Comparison of ENCODE assay signal across 20 mouse cellular contexts in genomic region chr9:54853619-54854018, GRCm38 (mm10). TPM values are rescaled to one million over a fixed set of nuclear protein-coding genes. Genes with fewer than 3 reads are reported as not detected.
DNase-seq lines count a peak whose midpoint lies in the region; ATAC-seq and TF ChIP-seq lines count a peak whose summit lies in the region.
"Had no signal": no experiment of that assay in that cellular context is flagged by ENCODE, and none has a peak within 500 bp of the region (broad histone marks: within the 10 kb centered on the region; RNA-seq: fewer than 3 reads in every experiment).

No protein-coding gene starts in this region.

- no peak for TF ChIP-seq POLR2A in liver, adult 2 months (IDR thresholded peaks at IDR 0.05; ENCODE audit: extremely low read depth, insufficient read depth, low read length)

- TF ChIP-seq CTCF in liver, adult 2 months (IDR thresholded peaks at IDR 0.05; ENCODE audit: low read depth, low read length) = no peak

- 15% methylated on average over 4 of the region's 4 CpGs for WGBS in kidney, embryonic 14.5 days
- WGBS in liver, adult 2 months = 77% methylated on average over 4 of the region's 4 CpGs
- 59% methylated on average over 4 of the region's 4 CpGs for WGBS in liver, embryonic 11.5 days
- whole genome bisulfite sequencing in intestine, embryonic 14.5 days = 27% methylated on average over 4 of the region's 4 CpGs
- WGBS in limb, embryonic 10.5 days = 35% methylated on average over 4 of the region's 4 CpGs
- WGBS in midbrain, embryonic 15.5 days = 78% methylated on average over 4 of the region's 4 CpGs

- peak; percentile 77 for ATAC-seq in kidney, embryonic 14.5 days (ENCODE audit: low FRiP score, low TSS enrichment)
- ATAC-seq in liver, embryonic 11.5 days (replicated peaks; ENCODE audit: low FRiP score) = no peak
- no peak for ATAC-seq in intestine, embryonic 14.5 days (replicated peaks; ENCODE audit: low FRiP score, low TSS enrichment, low read depth)
- ATAC-seq in midbrain, embryonic 15.5 days (replicated peaks) = no peak
- ATAC-seq: forebrain, embryonic 13.5 days; forebrain, postnatal 0 days had no signal

- H3K4me1 ChIP-seq in kidney, embryonic 14.5 days (ENCODE audit: control insufficient read depth, insufficient read depth, low read length) = no peaks in the 10 kb centered on the region; the same call in 1 of the 2 replicates
- peaks cover 14% of the 10 kb centered on the region for H3K4me1 ChIP-seq in liver, adult 2 months (ENCODE audit: control insufficient read depth, insufficient read depth, low read length)
- H3K4me1 ChIP-seq in liver, embryonic 11.5 days (replicated peaks; ENCODE audit: control insufficient read depth, insufficient read depth, low read length) = no peaks in the 10 kb centered on the region
- H3K4me1 ChIP-seq in intestine, embryonic 14.5 days (replicated peaks; ENCODE audit: control insufficient read depth, insufficient read depth, low read length) = peaks cover 6% of the 10 kb centered on the region; the same call in 1 of the 2 replicates
- H3K4me1 ChIP-seq in limb, embryonic 10.5 days = peaks cover 15% of the 10 kb centered on the region
- H3K4me1 ChIP-seq in midbrain, embryonic 15.5 days = no peaks in the 10 kb centered on the region
- H3K4me1 ChIP-seq: forebrain, embryonic 13.5 days had no signal

- no peaks in the 10 kb centered on the region for H3K79me2 ChIP-seq in liver, adult 2 months (ENCODE audit: control insufficient read depth, insufficient read depth, low read length)

- H3K9ac ChIP-seq in kidney, embryonic 14.5 days (ENCODE audit: low read depth, low read length) = no peak overlapping the region
- no peak overlapping the region; the same call in 1 of the 2 replicates for H3K9ac ChIP-seq in liver, adult 2 months (ENCODE audit: low read depth, low read length)
- H3K9ac ChIP-seq in liver, embryonic 11.5 days (ENCODE audit: low read depth, low read length) = no peak overlapping the region
- no peak overlapping the region for H3K9ac ChIP-seq in intestine, embryonic 14.5 days (ENCODE audit: low read length)
- H3K9ac ChIP-seq in midbrain, embryonic 15.5 days = no peak overlapping the region
- H3K9ac ChIP-seq: forebrain, embryonic 13.5 days; forebrain, postnatal 0 days; hindbrain, embryonic 14.5 days had no signal

- no peak overlapping the region for H3K4me2 ChIP-seq in kidney, embryonic 14.5 days (replicated peaks; ENCODE audit: low read depth, low read length)
- H3K4me2 ChIP-seq in liver, embryonic 11.5 days = no peak overlapping the region
- no peak overlapping the region for H3K4me2 ChIP-seq in intestine, embryonic 14.5 days (ENCODE audit: low read length)
- H3K4me2 ChIP-seq in midbrain, embryonic 15.5 days = no peak overlapping the region
- H3K4me2 ChIP-seq: forebrain, embryonic 13.5 days; heart, embryonic 11.5 days; hindbrain, embryonic 14.5 days had no signal

- no peaks in the 10 kb centered on the region for H3K27me3 ChIP-seq in kidney, embryonic 14.5 days (ENCODE audit: control insufficient read depth, insufficient read depth, low read length)
- no peaks in the 10 kb centered on the region for H3K27me3 ChIP-seq in liver, adult 2 months (ENCODE audit: control insufficient read depth, insufficient read depth, low read length)
- H3K27me3 ChIP-seq in liver, embryonic 11.5 days (replicated peaks; ENCODE audit: control insufficient read depth, insufficient read depth, low read length) = no peaks in the 10 kb centered on the region
- no peaks in the 10 kb centered on the region for H3K27me3 ChIP-seq in intestine, embryonic 14.5 days (replicated peaks; ENCODE audit: control insufficient read depth, insufficient read depth, low read length)
- H3K27me3 ChIP-seq in limb, embryonic 10.5 days (ENCODE audit: low read depth, poor library complexity, severe bottlenecking) = no peaks in the 10 kb centered on the region
- no peaks in the 10 kb centered on the region for H3K27me3 ChIP-seq in midbrain, embryonic 15.5 days (replicated peaks)
- H3K27me3 ChIP-seq: forebrain, embryonic 13.5 days had no signal

- H3K4me3 ChIP-seq in kidney, embryonic 14.5 days (ENCODE audit: low read length) = no peak overlapping the region
- no peak overlapping the region for H3K4me3 ChIP-seq in liver, adult 2 months (ENCODE audit: insufficient read depth, low read depth, low read length)
- no peak overlapping the region for H3K4me3 ChIP-seq in liver, embryonic 11.5 days (ENCODE audit: low read depth, low read length)
- no peak overlapping the region for H3K4me3 ChIP-seq in intestine, embryonic 14.5 days (ENCODE audit: low read depth, low read length)
- no peak overlapping the region for H3K4me3 ChIP-seq in limb, embryonic 10.5 days
- H3K4me3 ChIP-seq in midbrain, embryonic 15.5 days = no peak overlapping the region
- H3K4me3 ChIP-seq: embryonic facial prominence, embryonic 10.5 days; forebrain, embryonic 13.5 days; heart, adult 2 months; hindbrain, embryonic 10.5 days had no signal

- H3K27ac ChIP-seq in kidney, embryonic 14.5 days (ENCODE audit: low read depth, low read length) = no peak overlapping the region
- H3K27ac ChIP-seq in liver, adult 2 months (replicated peaks; ENCODE audit: insufficient read depth, low read depth, low read length) = peak overlapping the region; percentile 56; the same call in 1 of the 2 replicates
- H3K27ac ChIP-seq in liver, embryonic 11.5 days (ENCODE audit: low read depth, low read length) = no peak overlapping the region
- H3K27ac ChIP-seq in intestine, embryonic 14.5 days (ENCODE audit: low read depth) = peak overlapping the region; percentile 38; the same call in 1 of the 2 replicates
- peak overlapping the region; percentile 46 for H3K27ac ChIP-seq in limb, embryonic 10.5 days
- no peak overlapping the region for H3K27ac ChIP-seq in midbrain, embryonic 15.5 days
- H3K27ac ChIP-seq: embryonic facial prominence, embryonic 10.5 days; forebrain, embryonic 13.5 days; heart, adult 2 months; hindbrain, embryonic 10.5 days; hindbrain, embryonic 14.5 days had no signal

- DNase-seq in kidney, adult 11 months = no peak
- no peak for DNase-seq in liver, adult 2 months (ENCODE audit: extremely low read depth, low read depth, low spot score)
- no peak for DNase-seq in liver, embryonic 11.5 days (ENCODE audit: low spot score)
- DNase-seq in intestine, embryonic 14.5 days (ENCODE audit: low spot score) = no peak
- DNase-seq in limb, embryonic 10.5 days (ENCODE audit: low spot score) = no peak
- no peak for DNase-seq in frontal cortex, postnatal 14 days (ENCODE audit: low spot score in 2 of 2)
- DNase-seq: adrenal gland, adult 2 months; adrenal gland, postnatal 25 days; cerebellum, adult 2 months; cerebellum, postnatal 10 days; forebrain, postnatal 0 days; gastrocnemius, postnatal 10 days; heart, adult 2 months had no signal

- H3K9me3 ChIP-seq in kidney, embryonic 14.5 days (ENCODE audit: control insufficient read depth, low read length) = no peaks in the 10 kb centered on the region
- no peaks in the 10 kb centered on the region for H3K9me3 ChIP-seq in liver, embryonic 11.5 days (ENCODE audit: control insufficient read depth, low read length)
- no peaks in the 10 kb centered on the region for H3K9me3 ChIP-seq in intestine, embryonic 14.5 days (ENCODE audit: control insufficient read depth, low read length)
- no peaks in the 10 kb centered on the region for H3K9me3 ChIP-seq in limb, embryonic 10.5 days (replicated peaks)
- H3K9me3 ChIP-seq in midbrain, embryonic 15.5 days = no peaks in the 10 kb centered on the region
- H3K9me3 ChIP-seq: embryonic facial prominence, embryonic 10.5 days; forebrain, embryonic 13.5 days; hindbrain, embryonic 10.5 days had no signal

- no peaks in the 10 kb centered on the region for H3K36me3 ChIP-seq in kidney, embryonic 14.5 days (ENCODE audit: control insufficient read depth, insufficient read depth, low read length)
- H3K36me3 ChIP-seq in liver, adult 2 months (ENCODE audit: control insufficient read depth, insufficient read depth, low read length) = no peaks in the 10 kb centered on the region
- H3K36me3 ChIP-seq in liver, embryonic 11.5 days (ENCODE audit: control insufficient read depth, insufficient read depth, low read length) = no peaks in the 10 kb centered on the region
- H3K36me3 ChIP-seq in intestine, embryonic 14.5 days (ENCODE audit: control insufficient read depth, insufficient read depth, low read length) = no peaks in the 10 kb centered on the region
- no peaks in the 10 kb centered on the region for H3K36me3 ChIP-seq in limb, embryonic 10.5 days
- no peaks in the 10 kb centered on the region for H3K36me3 ChIP-seq in midbrain, embryonic 15.5 days (replicated peaks)
- H3K36me3 ChIP-seq: embryonic facial prominence, embryonic 10.5 days; hindbrain, embryonic 10.5 days had no signal

RNA-seq across cellular contexts. Expression of gene Ireb2, which starts 10.0 kb away (rescaled TPM):
- polyA plus RNA-seq in kidney, embryonic 14.5 days (2014; fragmentation: Nextera tagmentation; extraction: Ambion mirVana) = 26.7 and 49.9 TPM in 2 replicates
- 53.8 and 58.7 TPM in 2 replicates for total RNA-seq in liver, adult 2 months (2014; rRNA removed)
- 7.1 and 7.7 TPM in 2 replicates for polyA plus RNA-seq in liver, adult 2 months (2012; rRNA removed)
- polyA plus RNA-seq in liver, embryonic 11.5 days (2014; fragmentation: Nextera tagmentation; extraction: Ambion mirVana) = 31.3 TPM in 2 replicates
- polyA plus RNA-seq in intestine, embryonic 14.5 days (2014; fragmentation: Nextera tagmentation; extraction: Ambion mirVana) = 39.4 and 46.0 TPM in 2 replicates
- 40.6 and 46.7 TPM in 2 replicates for polyA plus RNA-seq in limb, embryonic 10.5 days (2016; fragmentation: Nextera tagmentation; extraction: Ambion mirVana)
- polyA plus RNA-seq in midbrain, embryonic 15.5 days (2015; fragmentation: Nextera tagmentation; extraction: Ambion mirVana) = 38.1 and 41.0 TPM in 2 replicates

Comparison
In these comparisons a context has a peak if more than half of its experiments do, and no peak if none do; other contexts are left out.
1. H3K27ac ChIP-seq: peak in liver, adult 2 months (single experiment), intestine, embryonic 14.5 days (single experiment) and limb, embryonic 10.5 days (single experiment); none in kidney, embryonic 14.5 days (single experiment), liver, embryonic 11.5 days (single experiment) and midbrain, embryonic 15.5 days (single experiment).